Mouse (Mus musculus): ENCODE results near the gene Ahdc1.

The Ahdc1 gene

DNA sequence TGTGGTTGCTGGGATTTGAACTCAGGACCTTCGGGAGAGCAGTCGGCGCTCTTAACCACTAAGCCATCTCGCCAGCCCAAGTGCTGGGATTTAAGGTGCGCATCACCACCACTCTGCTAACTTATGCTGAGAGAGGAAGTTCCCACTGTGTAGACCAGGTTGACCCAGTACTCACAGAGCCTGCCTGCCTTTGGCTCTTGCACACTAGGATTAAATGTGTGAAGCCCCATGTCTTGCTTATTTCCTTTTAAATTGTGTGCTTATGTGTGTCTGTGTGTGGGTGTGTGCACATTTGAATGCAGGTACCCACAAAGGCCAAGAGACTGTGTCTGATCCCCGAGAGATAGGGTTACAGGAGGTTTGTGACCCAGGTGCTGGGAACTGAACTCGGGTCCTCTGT, 95.6 kb downstream of the Ahdc1 start:
- no peak for DNase-seq

GRCm38 (mm10) chr4:133107788-133108281, 96.8 kb downstream of the Ahdc1 start:
- DNase-seq: no peak

- DNase-seq: no peak
Observed at GRCm38 (mm10) chr4:133108481-133109334, 97.6 kb downstream of the Ahdc1 start.

GRCm38 (mm10) chr4:133109335-133109801, 98.3 kb downstream of the Ahdc1 start:
- no peak for DNase-seq

DNA sequence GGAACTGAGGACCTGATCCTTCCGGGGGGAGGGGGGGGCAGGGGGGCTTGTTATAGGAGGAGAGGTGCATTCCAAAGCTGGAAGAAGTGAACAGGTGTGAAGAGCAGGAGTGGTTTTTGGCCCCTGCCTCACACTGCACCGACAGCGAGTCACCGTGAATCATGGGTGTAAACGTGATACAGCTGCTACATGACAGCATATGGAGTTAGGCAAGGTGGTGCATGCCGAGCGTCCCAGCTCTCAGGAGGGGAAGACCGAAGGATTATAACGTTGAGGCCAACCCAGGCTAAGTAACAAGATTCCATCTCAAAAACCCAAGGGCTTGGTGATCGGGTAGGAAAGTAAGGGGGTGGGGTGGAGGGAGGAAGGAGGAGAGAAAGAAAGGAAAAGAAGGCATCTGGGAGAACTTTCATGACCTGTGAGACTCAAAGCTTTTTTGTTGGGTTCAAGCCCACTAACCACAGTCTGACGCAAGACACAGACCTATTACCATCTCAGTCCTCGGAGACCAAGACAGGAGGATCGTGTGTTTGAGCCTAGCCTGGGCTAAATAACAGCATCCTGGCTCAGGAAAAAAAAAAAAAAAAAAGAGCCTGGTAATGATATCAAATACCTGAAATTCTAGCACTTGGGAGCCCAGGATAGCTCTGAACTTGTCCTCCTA, 101.2 kb downstream of the Ahdc1 start:
- no peak for DNase-seq

- no peak for DNase-seq
Observed at GRCm38 (mm10) chr4:133113351-133113882, 102.4 kb downstream of the Ahdc1 start.

DNA sequence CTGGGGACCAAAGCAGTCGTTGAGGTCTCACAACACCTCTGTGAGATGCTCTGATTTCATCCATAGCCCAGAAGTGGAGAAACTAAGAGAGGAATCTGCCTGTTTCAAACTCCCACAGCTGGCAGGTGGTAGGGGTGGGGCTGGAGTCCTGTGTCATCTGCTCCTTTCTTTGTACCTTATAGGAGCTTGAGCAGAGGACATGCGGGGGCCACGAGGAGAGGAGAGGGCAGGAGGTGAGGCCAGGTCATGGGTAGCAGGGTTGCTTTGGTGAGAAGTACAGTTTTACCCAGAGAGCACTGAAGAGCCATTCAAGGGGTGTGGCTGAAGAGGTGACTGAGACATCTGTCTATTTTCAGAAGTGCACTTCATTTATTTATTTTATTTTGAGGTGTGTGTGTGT, 103.7 kb downstream of the Ahdc1 start:
- DNase-seq: no peak

DNA sequence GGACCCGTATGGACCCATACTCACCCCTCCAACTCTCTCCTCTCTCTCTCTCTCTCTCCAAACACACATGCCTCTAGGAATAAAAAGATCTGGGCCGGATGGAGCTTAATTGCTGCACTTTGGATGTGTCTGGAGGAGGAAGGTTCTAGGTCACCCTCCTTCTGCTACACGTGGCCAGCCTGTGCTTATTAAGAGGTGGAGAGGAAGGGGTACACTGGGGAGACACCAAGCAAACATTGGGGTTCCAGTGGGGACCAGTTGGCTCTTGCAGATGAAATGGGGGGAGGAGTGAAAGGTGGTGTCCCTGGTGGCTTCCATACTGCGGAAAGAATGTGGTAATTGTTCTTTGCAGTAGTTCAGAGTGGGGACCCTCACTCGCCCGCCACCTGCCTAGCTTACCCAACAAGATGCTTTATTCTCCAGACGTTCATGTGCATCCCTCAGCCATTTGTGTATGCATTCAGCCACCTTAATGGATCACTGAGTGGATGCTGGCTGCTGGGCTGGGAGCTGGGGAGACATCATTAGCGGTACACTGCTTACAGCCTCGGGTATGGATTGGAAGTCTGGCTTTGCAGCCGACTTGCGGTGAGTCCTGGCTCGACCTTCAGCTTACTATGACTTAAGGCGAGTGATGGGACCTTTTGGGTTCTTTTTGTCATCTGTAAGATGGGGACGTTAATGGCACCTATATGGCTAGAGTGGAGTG, 104.8 kb downstream of the Ahdc1 start:
- DNase-seq: no peak

DNA sequence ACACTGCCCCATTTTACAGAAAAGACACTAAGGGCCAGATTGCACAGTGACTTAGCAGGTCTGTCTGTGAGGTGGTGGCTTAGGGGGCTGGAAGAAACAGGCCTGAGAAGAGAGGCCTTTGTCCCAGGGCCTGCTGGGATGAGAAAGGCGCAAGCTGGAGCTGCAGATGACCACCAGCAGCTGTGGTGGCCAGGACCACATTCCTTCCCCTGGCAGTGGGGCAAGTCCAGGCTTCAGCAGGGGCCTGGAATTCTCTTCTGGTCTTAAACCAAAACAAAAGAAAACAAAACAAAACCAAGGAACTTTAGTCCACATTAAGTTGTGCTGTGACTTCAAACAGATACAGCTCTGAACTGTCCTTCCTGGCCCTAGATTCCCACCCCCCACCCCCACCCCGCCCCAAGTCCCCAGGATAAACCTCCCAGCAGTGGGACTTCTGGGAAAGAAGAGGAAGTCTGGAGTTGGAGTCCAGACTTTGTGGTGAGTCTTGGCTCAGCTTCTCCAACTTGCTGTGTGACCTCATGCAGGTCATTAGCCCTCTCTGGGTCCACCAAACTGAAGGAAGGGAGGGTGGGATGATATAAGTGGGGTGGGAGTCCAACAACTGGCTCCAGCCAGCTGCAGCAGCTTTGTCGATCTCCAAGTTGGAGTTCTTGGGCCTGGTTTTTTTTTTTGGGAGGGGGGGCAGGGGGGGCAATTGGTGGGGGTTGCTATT, 105.9 kb downstream of the Ahdc1 start:
- no peak for DNase-seq

DNA sequence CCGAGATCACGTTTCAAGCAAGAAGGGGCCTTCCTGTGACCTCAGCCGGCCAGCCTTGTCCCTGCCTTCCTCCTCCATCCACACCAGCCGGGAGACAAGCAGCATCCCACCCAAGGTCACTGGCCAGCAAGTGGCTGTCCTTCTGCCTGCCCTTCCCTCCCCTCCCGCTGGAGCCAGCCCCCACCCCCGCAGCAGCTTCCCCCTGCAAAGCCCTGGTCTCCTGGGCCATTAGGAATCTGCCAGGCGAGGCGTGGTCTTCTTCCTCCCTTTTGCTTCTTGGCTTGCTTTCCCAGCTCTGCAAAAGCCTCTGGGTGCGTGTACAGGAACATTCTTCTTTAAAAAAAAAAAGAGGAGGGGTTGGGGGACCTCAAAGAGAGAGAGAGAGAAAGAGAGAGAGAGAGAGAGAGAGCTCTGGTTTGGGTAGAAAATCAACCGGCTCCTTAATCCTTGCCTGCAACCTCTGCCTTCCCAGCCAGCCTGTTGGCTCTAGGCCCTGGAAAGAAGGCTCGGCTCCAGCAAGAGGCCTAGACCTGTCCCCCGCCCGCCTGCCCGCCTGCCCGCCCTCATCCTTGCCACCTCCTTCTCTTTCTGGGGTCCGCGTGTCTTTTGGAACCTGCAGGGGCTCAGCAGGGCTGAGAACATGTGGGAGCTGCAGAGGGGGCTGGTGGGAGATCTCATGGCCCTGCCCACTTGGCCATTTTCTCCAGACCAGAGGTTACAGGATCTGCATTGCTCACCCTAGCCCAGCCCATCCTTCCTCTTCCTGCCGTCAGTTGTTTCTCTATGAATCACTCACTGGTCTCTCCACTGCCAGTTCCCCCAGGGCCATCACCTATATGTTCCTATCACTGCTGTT, 106.7 kb downstream of the Ahdc1 start:
- DNase-seq: peak; percentile 69

GRCm38 (mm10) chr4:133118775-133119375, 107.8 kb downstream of the Ahdc1 start:
- DNase-seq: no peak

DNA sequence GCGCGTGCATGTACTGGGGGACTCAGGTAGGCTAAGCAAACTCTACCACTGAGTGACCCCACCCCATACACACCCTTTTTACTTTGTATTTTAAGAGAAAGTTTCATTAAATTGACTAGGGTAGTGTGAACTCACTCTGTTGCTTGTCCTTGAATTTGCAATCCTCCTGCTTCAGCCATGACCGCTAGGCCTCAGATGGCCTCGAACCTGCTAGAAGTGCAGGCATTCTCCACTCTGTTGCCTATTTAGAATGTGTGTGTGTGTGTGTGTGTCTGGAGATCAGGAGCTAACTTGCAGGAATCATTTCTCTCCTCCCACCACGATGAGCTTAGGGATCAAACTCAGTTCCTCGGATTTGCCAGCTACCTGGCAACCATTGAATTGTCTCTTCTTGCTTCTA, 108.5 kb downstream of the Ahdc1 start:
- DNase-seq: no peak

DNA sequence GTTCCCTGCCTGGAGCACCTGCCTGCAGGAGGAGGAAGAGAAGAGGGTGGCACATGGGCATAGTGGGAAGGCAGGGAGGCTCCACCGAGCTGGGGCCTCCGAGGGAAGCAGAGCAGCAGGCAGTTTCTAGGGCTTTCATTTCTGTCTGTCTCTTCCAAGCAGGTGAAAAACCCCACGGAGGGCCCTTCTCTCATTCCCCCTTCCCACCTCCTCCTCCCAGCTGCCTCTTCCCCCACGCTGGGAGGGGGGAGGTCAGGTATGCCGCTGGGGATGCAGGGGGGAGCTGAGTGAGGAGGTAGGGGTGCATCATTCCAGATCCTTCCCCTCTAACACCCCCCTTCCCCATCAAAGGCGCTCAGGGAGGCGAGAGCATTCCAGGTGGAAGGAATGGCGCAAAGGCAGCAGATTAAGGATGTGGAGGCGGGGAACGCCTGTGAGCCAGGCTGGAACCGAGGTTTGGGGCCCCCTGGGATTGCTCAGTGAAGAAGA, 109.8 kb downstream of the Ahdc1 start:
- no peak for DNase-seq

DNA sequence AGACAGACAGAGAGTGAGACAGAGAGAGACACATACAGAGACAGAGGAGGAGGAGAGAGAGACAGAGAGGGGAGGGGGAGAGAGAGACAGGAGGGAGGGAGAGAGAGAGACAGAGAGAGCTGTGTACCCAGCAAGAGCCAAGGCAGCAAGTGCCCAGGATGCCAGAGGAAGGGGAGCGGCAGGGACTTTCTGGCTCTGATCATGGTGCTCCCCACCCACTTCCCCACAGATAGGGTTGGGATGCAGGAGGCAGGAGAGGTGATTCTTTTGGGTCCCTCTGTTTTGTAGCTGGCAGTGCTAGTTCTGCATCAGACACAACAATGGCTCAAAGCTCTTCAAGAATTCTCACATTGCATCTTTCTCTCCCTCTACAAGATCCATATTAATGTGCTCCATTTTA, 110.4 kb downstream of the Ahdc1 start:
- no peak for DNase-seq

GRCm38 (mm10) chr4:133121974-133122637, 111.0 kb downstream of the Ahdc1 start:
- DNase-seq: no peak

- DNase-seq: no peak
Observed at GRCm38 (mm10) chr4:133127079-133127478, 116.0 kb downstream of the Ahdc1 start.

All from kidney, adult 9 months (tissue).